ENCODE assay signal across 18 mouse cellular contexts in the genomic region with DNA sequence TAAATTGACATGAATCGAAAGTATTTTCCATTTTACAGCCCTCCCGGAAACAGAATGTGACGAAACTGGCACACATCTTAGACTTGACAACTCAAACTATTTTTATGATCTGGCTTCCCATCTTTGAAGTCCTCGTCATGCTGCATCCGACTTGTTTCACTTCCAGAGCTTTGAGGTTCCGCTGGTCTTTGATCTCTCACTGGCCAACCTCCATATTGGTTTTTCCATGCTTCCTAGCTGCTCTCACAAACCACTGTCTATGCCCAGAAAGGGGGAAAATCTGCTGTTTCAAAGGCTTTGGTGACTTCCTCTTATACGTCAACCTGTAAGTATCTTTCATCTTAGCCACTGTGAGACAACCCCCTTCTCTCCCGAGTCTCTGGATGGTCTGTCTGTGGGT. TPM values are rescaled to one million over a fixed set of nuclear protein-coding genes. Genes with fewer than 3 reads are reported as not detected.
DNase-seq lines count a peak whose midpoint lies in the region; ATAC-seq and TF ChIP-seq lines count a peak whose summit lies in the region.
"Had no signal": no experiment of that assay in that cellular context is flagged by ENCODE, and none has a peak within 500 bp of the region (broad histone marks: within the 10 kb centered on the region; RNA-seq: fewer than 3 reads in every experiment).

No protein-coding gene starts in this region.

- in situ Hi-C loops in CH12.LX (cut with MboI; ENCODE audit: low pct_ligation_motif_present, low pct_unique_long_range_greater_than_20kb, low sequenced_read_pairs): no loop called here

- peak; percentile 42; the same call in 1 of the 2 replicates for TF ChIP-seq EP300 in CH12.LX (IDR thresholded peaks at IDR 0.05; ENCODE audit: low read length)

- peak overlapping the region; percentile 97 for H3K27ac ChIP-seq in thymus, adult 2 months (ENCODE audit: control insufficient read depth, insufficient read depth, low read length)
- peak overlapping the region; percentile 60; the same call in 1 of the 2 replicates for H3K27ac ChIP-seq in CH12.LX (ENCODE audit: insufficient read depth, low read depth)
- H3K27ac ChIP-seq: heart, embryonic 10.5 days; hindbrain, embryonic 10.5 days; midbrain, embryonic 10.5 days had no signal

- TF ChIP-seq CTCF in thymus, adult 2 months (IDR thresholded peaks at IDR 0.05; ENCODE audit: borderline replicate concordance, control insufficient read depth, extremely low read depth, insufficient read depth, low read length, poor library complexity): no peak
- no peak for TF ChIP-seq CTCF in CH12.LX (conservative IDR thresholded peaks at IDR 0.05 in 1 of 2, IDR thresholded peaks at IDR 0.05 in 1 of 2; ENCODE audit: low read depth in 2 of 2, low read length in 2 of 2)

- peak overlapping the region; percentile 96 for H3K4me2 ChIP-seq in CH12.LX (ENCODE audit: insufficient read depth, low read depth, poor library complexity, severe bottlenecking)

- peaks cover 17% of the 10 kb centered on the region for H3K36me3 ChIP-seq in thymus, adult 2 months (ENCODE audit: control insufficient read depth, insufficient read depth, low read length)
- H3K36me3 ChIP-seq in CH12.LX (replicated peaks in 1 of 2; ENCODE audit: control insufficient read depth in 1 of 2, insufficient read depth in 1 of 2, low read length in 1 of 2): peaks cover 3 to 26% of the 10 kb centered on the region in 2 experiments
- H3K36me3 ChIP-seq: heart, embryonic 10.5 days; hindbrain, embryonic 10.5 days; midbrain, embryonic 10.5 days had no signal

- H3K27me3 ChIP-seq in thymus, adult 2 months (ENCODE audit: control insufficient read depth, insufficient read depth, low read length): no peaks in the 10 kb centered on the region
- H3K27me3 ChIP-seq in CH12.LX (replicated peaks): no peaks in the 10 kb centered on the region

- intact Hi-C loops in heart, postnatal 14 days (cut with DNase I): no loop called here

- WGBS in thymus, adult 2 months: 11% methylated on average over 8 of the region's 8 CpGs

- peaks cover 60% of the 10 kb centered on the region for H3K79me2 ChIP-seq in CH12.LX (replicated peaks; ENCODE audit: control insufficient read depth, extremely low read depth, insufficient read depth, poor library complexity, severe bottlenecking)

- no peak for TF ChIP-seq RAD21 in CH12.LX (IDR thresholded peaks at IDR 0.05; ENCODE audit: low read depth, low read length)

- dilution Hi-C loops in CH12.LX (cut with MboI; ENCODE audit: extremely low pct_ligation_motif_present, extremely low pct_unique_long_range_greater_than_20kb, low sequenced_read_pairs): no loop called here

- peak overlapping the region; percentile 8; the same call in 1 of the 2 replicates for H3K9ac ChIP-seq in CH12.LX (ENCODE audit: insufficient read depth, low read depth)

- H3K9me3 ChIP-seq in CH12.LX (replicated peaks; ENCODE audit: low read length): no peaks in the 10 kb centered on the region
- H3K9me3 ChIP-seq: heart, embryonic 10.5 days; hindbrain, embryonic 10.5 days; midbrain, embryonic 10.5 days had no signal

- TF ChIP-seq POLR2A in thymus, adult 2 months (IDR thresholded peaks at IDR 0.05; ENCODE audit: control insufficient read depth, extremely low read depth, insufficient read depth, low read length, poor library complexity): no peak
- TF ChIP-seq POLR2A in CH12.LX (IDR thresholded peaks at IDR 0.05; ENCODE audit: low read depth, low read length): no peak

- H3K4me1 ChIP-seq in thymus, adult 2 months (replicated peaks; ENCODE audit: control insufficient read depth, insufficient read depth, low read length): peaks cover 19% of the 10 kb centered on the region
- peaks cover 12 to 79% of the 10 kb centered on the region in 2 experiments for H3K4me1 ChIP-seq in CH12.LX (ENCODE audit: control insufficient read depth in 1 of 2, insufficient read depth in 2 of 2)
- H3K4me1 ChIP-seq: heart, embryonic 10.5 days; hindbrain, embryonic 10.5 days; midbrain, embryonic 10.5 days had no signal

- DNase-seq in thymus, adult 2 months: no peak
- DNase-seq in thymus, postnatal 10 days (ENCODE audit: low spot score in 2 of 2): no peak
- no peak for DNase-seq in CH12.LX (ENCODE audit: extremely low read depth)
- DNase-seq in adrenal gland, postnatal 10 days: no peak
- DNase-seq in urinary bladder, postnatal 4 days (ENCODE audit: low spot score in 2 of 2): no peak
- no peak for DNase-seq in heart, postnatal 14 days
- DNase-seq: adrenal gland, adult 2 months; cerebellum, adult 18-20 months; cerebellum, postnatal 36 days; kidney, adult 2 months; kidney, postnatal 14 days; lung, postnatal 4 days had no signal

- peak overlapping the region; percentile 0; the same call in 1 of the 2 replicates for H3K4me3 ChIP-seq in thymus, adult 2 months (ENCODE audit: control insufficient read depth, insufficient read depth, low read length)
- peak overlapping the region in 1 of 3 experiments; percentile 32 for H3K4me3 ChIP-seq in CH12.LX (replicated peaks in 1 of 3; ENCODE audit: low read depth in 2 of 3, low read length in 2 of 3, poor library complexity in 1 of 3)
- H3K4me3 ChIP-seq: heart, embryonic 10.5 days; hindbrain, embryonic 10.5 days; midbrain, embryonic 10.5 days had no signal

- ATAC-seq in hematopoietic stem cell, adult 5-6 weeks (replicated peaks in 1 of 2; ENCODE audit: insufficient read depth in 1 of 2, low FRiP score in 2 of 2, low TSS enrichment in 1 of 2, low read depth in 1 of 2, poor library complexity in 2 of 2, severe bottlenecking in 2 of 2): peak; percentile 41 to 42; a peak in 1 of 4 replicates
- 0 out of 2 replicates have a peak, but pooled peaks have one; percentile 7 for ATAC-seq in neutrophil, adult 5-6 weeks (ENCODE audit: extremely low read depth, insufficient number of reproducible peaks, low FRiP score, poor library complexity, severe bottlenecking)
- ATAC-seq: forebrain, embryonic 14.5 days had no signal

TF ChIP-seq in CH12.LX, 34 proteins besides CTCF, POLR2A, EP300 and RAD21:
- TF ChIP-seq ELF1 (IDR thresholded peaks at IDR 0.05; ENCODE audit: low read depth, low read length) (0 out of 2 replicates have a peak, but pooled peaks have one; percentile 8), MEF2A (IDR thresholded peaks at IDR 0.05; ENCODE audit: borderline replicate concordance, low read depth, low read length) (peak; percentile 8; the same call in 1 of the 2 replicates), NELFE (IDR thresholded peaks at IDR 0.05; ENCODE audit: low read depth, low read length) (no peak), TCF12 (IDR thresholded peaks at IDR 0.05; ENCODE audit: low read depth, low read length) (no peak), HCFC1 (IDR thresholded peaks at IDR 0.05; ENCODE audit: low read depth, low read length) (no peak), SMC3 (IDR thresholded peaks at IDR 0.05; ENCODE audit: low read depth, low read length) (no peak), JUN (IDR thresholded peaks at IDR 0.05; ENCODE audit: insufficient read depth, low read depth, low read length) (no peak), GABPA (IDR thresholded peaks at IDR 0.05; ENCODE audit: insufficient replicate concordance, low read depth, low read length) (no peak), CHD1 (IDR thresholded peaks at IDR 0.05; ENCODE audit: low read depth, low read length) (no peak), MXI1 (IDR thresholded peaks at IDR 0.05; ENCODE audit: low read depth, low read length) (0 out of 2 replicates have a peak, but pooled peaks have one; percentile 50), NRF1 (IDR thresholded peaks at IDR 0.05; ENCODE audit: low read depth, low read length) (no peak), CHD2 (IDR thresholded peaks at IDR 0.05; ENCODE audit: low read length) (no peak), BHLHE40 (IDR thresholded peaks at IDR 0.05; ENCODE audit: low read depth, low read length) (peak; percentile 36; the same call in 1 of the 2 replicates), IRF4 (IDR thresholded peaks at IDR 0.05; ENCODE audit: low read depth, low read length) (peak; percentile 22; the same call in 1 of the 2 replicates), USF2 (conservative IDR thresholded peaks at IDR 0.05; ENCODE audit: low read depth, low read length) (no peak), PAX5 (IDR thresholded peaks at IDR 0.05; ENCODE audit: low read length) (no peak), SIN3A (IDR thresholded peaks at IDR 0.05; ENCODE audit: low read length) (no peak), MAFK (IDR thresholded peaks at IDR 0.05; ENCODE audit: insufficient replicate concordance, low read length) (no peak), ZKSCAN1 (IDR thresholded peaks at IDR 0.05; ENCODE audit: borderline replicate concordance, low read depth, low read length) (no peak), MAX (IDR thresholded peaks at IDR 0.05; ENCODE audit: low read length) (0 out of 2 replicates have a peak, but pooled peaks have one; percentile 30), ETS1 (conservative IDR thresholded peaks at IDR 0.05; ENCODE audit: low read depth, low read length) (0 out of 2 replicates have a peak, but pooled peaks have one; percentile 8), USF1 (IDR thresholded peaks at IDR 0.05; ENCODE audit: low read depth, low read length) (no peak), JUND (conservative IDR thresholded peaks at IDR 0.05; ENCODE audit: low read depth, low read length) (no peak), ZMIZ1 (IDR thresholded peaks at IDR 0.05; ENCODE audit: low read depth, low read length) (no peak)

RNA-seq across cellular contexts. Expression of gene Ptprc, which starts 12.9 kb away (rescaled TPM):
- 469 and 490 TPM in 2 replicates for polyA plus RNA-seq in thymus, adult 2 months (2012; rRNA removed)
- 120 and 121 TPM in 2 replicates for total RNA-seq in CH12.LX (2012; rRNA removed)
- 211 and 250 TPM in 2 replicates for total RNA-seq in CH12.LX (2014; rRNA removed)
- polyA plus RNA-seq in CH12.LX (2012; ENCODE audit: insufficient read length, low read depth): 136 and 146 TPM in 2 replicates
- 325 and 418 TPM in 2 replicates for total RNA-seq in hematopoietic stem cell, adult 5-6 weeks (2017)
- total RNA-seq in neutrophil, adult 5-6 weeks (2017): 2,566 and 2,727 TPM in 2 replicates
- 10 to 100 TPM; 17.0 to 22.4 TPM for total RNA-seq in adrenal gland, postnatal 10 days (2021)
- total RNA-seq in heart, postnatal 14 days (2021): 10 to 100 TPM in 1 of 2 experiments, 1 to 10 TPM in 1; 4.9 to 19.1 TPM

Comparison
In these comparisons a context has a peak if more than half of its experiments do, and no peak if none do; other contexts are left out.
1. RNA of gene Ptprc, which starts 12.9 kb away (total RNA-seq): 2,566 to 2,727 TPM in neutrophil, adult 5-6 weeks, 325 to 418 TPM in hematopoietic stem cell, adult 5-6 weeks and 120 to 250 TPM in CH12.LX; 17.0 to 22.4 TPM in adrenal gland, postnatal 10 days and 4.9 to 19.1 TPM in heart, postnatal 14 days; every median in the first group is over 4 times any median in the second.